Mouse (Mus musculus) liver, postnatal 0 days (tissue): ENCODE data around the gene Haus7.

Experiments used
- CTCF ChIP-seq: sonication (generic); IDR thresholded peaks from 2 replicates; pipeline ENCODE4 v1.5.1; 2016; ENCODE audit warnings: antibody characterized with exemption, low read depth
- EP300 ChIP-seq: IDR thresholded peaks from 2 replicates; pipeline ENCODE4 v1.6.1; 2016; ENCODE audit warnings: antibody characterized with exemption, low read depth, mild to moderate bottlenecking

GRCm38 (mm10) chrX:73505130-73505735, 46.4 kb upstream of the Haus7 start:
- TF ChIP-seq CTCF (no peak), EP300 (no peak)
